Mouse (Mus musculus) G1E (cell line): ENCODE data around the gene Sptb. TPM values are rescaled to one million over a fixed set of nuclear protein-coding genes. Genes with fewer than 3 reads are reported as not detected.

Experiments
- ATAC-seq: 2 replicates; pipeline ENCODE4 v1.8.0; 2016; ENCODE audit warnings: mild to moderate bottlenecking; ENCODE audit not compliant: insufficient number of reproducible peaks, poor library complexity, low FRiP score, severe bottlenecking; ENCODE audit errors: extremely low read depth
- DNase-seq: peaks from one replicate; pipeline ENCODE4 v3.0.0; 2012; ENCODE audit warnings: low spot score
- H3K27me3 ChIP-seq: 2 replicates; pipeline ENCODE4 v1.6.1; 2012; ENCODE audit warnings: mild to moderate bottlenecking, low read length, inconsistent platforms; ENCODE audit not compliant: insufficient read depth
- H3K36me3 ChIP-seq: replicated peaks from 2 replicates; pipeline ENCODE3; 2012; ENCODE audit warnings: mild to moderate bottlenecking, inconsistent platforms
- H3K4me1 ChIP-seq: 2 replicates; pipeline ENCODE4 v1.6.1; 2012; ENCODE audit warnings: low read depth, low read length, inconsistent platforms, mixed read lengths; ENCODE audit not compliant: insufficient read depth
- H3K4me3 ChIP-seq: 2 replicates; pipeline ENCODE4 v1.5.1; 2012; ENCODE audit warnings: low read depth, mild to moderate bottlenecking, inconsistent platforms, low read length, moderate library complexity, mixed read lengths
- H3K9me3 ChIP-seq: replicated peaks from 2 replicates; pipeline ENCODE4 v1.6.1; 2012; ENCODE audit warnings: inconsistent platforms
- CTCF ChIP-seq: IDR thresholded peaks from 2 replicates; pipeline ENCODE4 v1.5.1; 2012; ENCODE audit warnings: low read depth, low read length, inconsistent platforms, mixed read lengths
- GATA1 ChIP-seq: IDR thresholded peaks from 2 replicates; pipeline ENCODE4 v1.6.1; 2012; ENCODE audit warnings: borderline replicate concordance, low read length, inconsistent platforms, mixed read lengths
- GATA2 ChIP-seq: IDR thresholded peaks from 2 replicates; pipeline ENCODE4 v1.6.1; 2012; ENCODE audit warnings: low read depth, low read length, inconsistent platforms, borderline replicate concordance
- POLR2AphosphoS5 ChIP-seq: IDR thresholded peaks from 2 replicates; pipeline ENCODE4 v1.6.1; 2012; ENCODE audit warnings: low read depth, low read length, inconsistent platforms; ENCODE audit not compliant: insufficient replicate concordance
- TAL1 ChIP-seq: conservative IDR thresholded peaks from 2 replicates; pipeline ENCODE4 v1.6.1; 2012; ENCODE audit warnings: low read depth, low read length, inconsistent platforms, mixed read lengths
- polyA plus RNA-seq: library from polyadenylated mRNA; stranded (reverse); fragments of >175 nt; gene quantifications from 2 replicates; pipeline ENCODE4 v1.2.3, GENCODE M21; 2012
- total RNA-seq, 2 experiments: library from RNA; stranded (forward) in 1 of 2; stranded (reverse) in 1 of 2; fragments of 200-1000 nt in 1 of 2; fragments of >200 nt in 1 of 2; fragmentation: Nextera tagmentation in 1 of 2; gene quantifications; 2 replicates each; pipeline ENCODE4 v1.2.3; 2014 to 2017

The Sptb gene
- total and polyA plus RNA-seq, 3 experiments, result 78.7 to 231 (median 169) TPM

- H3K9me3 ChIP-seq, result no peaks in the 10 kb centered on the region
- H3K4me3 ChIP-seq, result no peak overlapping the region
- H3K36me3 ChIP-seq, result peaks cover 100% of the 10 kb centered on the region
- ATAC-seq (no peak), DNase-seq (no peak)
- H3K4me1 ChIP-seq, result peaks cover 8% of the 10 kb centered on the region
- TF ChIP-seq GATA1 (no peak), POLR2AphosphoS5 (no peak)
- H3K27me3 ChIP-seq, result no peaks in the 10 kb centered on the region
Observed at GRCm38 (mm10) chr12:76614868-76615579, 95.3 kb downstream of the Sptb start.

GRCm38 (mm10) chr12:76612621-76613020 lies 97.7 kb downstream of the Sptb start:
- Histone ChIP-seq H3K9me3 (no peaks in the 10 kb centered on the region), H3K4me3 (no peak overlapping the region), H3K27me3 (no peaks in the 10 kb centered on the region), H3K4me1 (peaks cover 2% of the 10 kb centered on the region; the same call in 1 of the 2 replicates), H3K36me3 (peaks cover 100% of the 10 kb centered on the region)
- no peak for ATAC-seq
- DNase-seq, result no peak
- TF ChIP-seq GATA2, result no peak
- TF ChIP-seq TAL1, result no peak
- TF ChIP-seq CTCF, result no peak
- no peak for TF ChIP-seq POLR2AphosphoS5
- no peak for TF ChIP-seq GATA1

DNA sequence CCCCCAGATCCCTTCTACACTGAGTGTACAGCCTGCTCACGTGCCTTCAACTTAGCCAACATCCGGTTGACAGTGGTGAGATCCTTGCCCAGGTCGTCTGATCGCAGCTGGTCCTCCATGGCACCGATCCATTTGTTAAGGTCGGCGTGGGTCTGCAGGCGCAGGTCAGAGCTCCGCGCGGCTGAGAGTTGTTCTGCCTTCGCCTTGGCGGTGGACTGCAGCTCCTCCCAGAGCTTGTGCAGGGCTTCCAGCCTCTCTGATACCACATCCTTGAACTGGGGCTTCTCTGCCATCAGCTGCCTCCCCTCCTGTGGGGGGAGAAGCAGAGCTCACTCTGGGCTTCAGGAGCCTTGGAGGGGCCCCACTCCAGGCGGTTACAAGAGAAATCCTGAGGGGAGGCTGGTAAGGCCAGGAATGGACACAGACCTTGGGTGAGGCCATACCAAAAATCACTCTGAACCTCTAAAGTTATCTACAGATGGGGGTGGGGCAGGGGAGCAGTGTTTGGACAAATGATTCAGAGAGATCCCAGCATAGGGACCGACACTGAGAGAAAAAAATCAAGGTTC lies 101.3 kb downstream of the Sptb start:
- Histone ChIP-seq H3K4me1 (no peaks in the 10 kb centered on the region), H3K9me3 (no peaks in the 10 kb centered on the region), H3K36me3 (peaks cover 99% of the 10 kb centered on the region), H3K27me3 (no peaks in the 10 kb centered on the region), H3K4me3 (no peak overlapping the region)
- no peak for ATAC-seq
- no peak for TF ChIP-seq TAL1
- TF ChIP-seq POLR2AphosphoS5, result no peak
- TF ChIP-seq GATA2, result no peak
- TF ChIP-seq GATA1, result no peak
- TF ChIP-seq CTCF, result no peak
- DNase-seq, result no peak

DNA sequence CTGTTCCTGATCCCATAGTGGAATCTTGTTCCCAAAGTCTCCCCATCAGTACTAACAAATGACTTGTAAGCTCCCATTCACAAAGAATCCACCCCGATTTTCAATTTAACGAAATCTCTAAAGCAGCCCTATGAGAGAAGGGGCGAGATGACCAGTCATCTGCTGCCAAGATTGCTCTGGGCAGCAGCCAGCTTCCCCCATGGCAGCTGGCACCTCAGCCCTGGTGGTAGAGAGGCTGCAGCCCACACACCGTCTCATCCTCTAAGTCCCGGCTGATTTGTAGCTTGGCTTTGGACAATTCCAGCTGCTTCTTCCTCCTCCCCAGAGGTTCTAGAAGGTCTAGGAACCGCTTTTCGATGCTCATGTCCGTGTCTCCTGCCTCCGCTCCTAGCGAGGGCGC lies 102.1 kb downstream of the Sptb start:
- no peaks in the 10 kb centered on the region for H3K4me1 ChIP-seq
- H3K4me3 ChIP-seq, result no peak overlapping the region
- H3K9me3 ChIP-seq, result no peaks in the 10 kb centered on the region
- no peak for TF ChIP-seq GATA1
- TF ChIP-seq GATA2, result no peak
- no peak for TF ChIP-seq TAL1
- ATAC-seq, result no peak
- H3K36me3 ChIP-seq, result peaks cover 99% of the 10 kb centered on the region
- DNase-seq, result no peak
- H3K27me3 ChIP-seq, result no peaks in the 10 kb centered on the region

DNA sequence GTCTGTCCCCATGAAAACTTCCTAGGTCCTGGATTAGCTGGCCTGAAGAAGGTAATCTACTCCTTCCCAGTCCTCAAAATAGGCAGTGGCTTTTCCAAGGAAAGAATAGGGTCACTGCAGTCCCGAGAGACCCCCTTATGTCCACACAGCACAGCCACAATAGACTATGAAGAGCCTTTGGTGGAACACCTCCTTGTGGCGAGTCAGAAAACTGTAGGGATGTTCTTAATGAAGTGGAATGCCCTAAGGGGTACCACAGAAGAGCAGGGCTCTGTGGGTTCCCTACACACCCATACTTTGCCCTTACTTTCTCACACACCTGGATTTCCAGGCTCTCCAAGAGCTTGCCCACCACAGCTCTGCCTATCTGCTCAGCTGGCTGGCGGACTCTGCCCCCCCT lies 104.5 kb downstream of the Sptb start:
- no peak for ATAC-seq
- H3K36me3 ChIP-seq, result peaks cover 98% of the 10 kb centered on the region

GRCm38 (mm10) chr12:76604546-76604945 lies 105.8 kb downstream of the Sptb start:
- ATAC-seq, result no peak
- H3K36me3 ChIP-seq, result peaks cover 98% of the 10 kb centered on the region

More for the DNA sequence above, 104.5 kb downstream of the Sptb start:
- Histone ChIP-seq H3K4me3 (no peak overlapping the region), H3K9me3 (no peaks in the 10 kb centered on the region), H3K4me1 (no peaks in the 10 kb centered on the region), H3K27me3 (no peaks in the 10 kb centered on the region)
- DNase-seq, result no peak
- TF ChIP-seq CTCF (no peak), POLR2AphosphoS5 (no peak), GATA1 (no peak)

More at GRCm38 (mm10) chr12:76604546-76604945, 105.8 kb downstream of the Sptb start:
- TF ChIP-seq GATA1, result no peak
- no peak for TF ChIP-seq TAL1
- no peak for TF ChIP-seq GATA2
- TF ChIP-seq CTCF, result no peak
- no peak for TF ChIP-seq POLR2AphosphoS5
- Histone ChIP-seq H3K4me1 (no peaks in the 10 kb centered on the region), H3K27me3 (no peaks in the 10 kb centered on the region), H3K4me3 (no peak overlapping the region), H3K9me3 (no peaks in the 10 kb centered on the region)
- DNase-seq, result no peak
